Mouse (Mus musculus) lung, postnatal 10 days (tissue): ENCODE data around the gene Atf6.

ENCODE experiments used
- DNase-seq: peaks from one replicate; pipeline ENCODE4 v3.0.0; 2021

Atf6 gene

GRCm38 (mm10) chr1:170702958-170703357 is 164.6 kb downstream of the Atf6 start:
- no peak for DNase-seq

- DNase-seq, result no peak
These were observed 165.3 kb downstream of the Atf6 start for GRCm38 (mm10) chr1:170702263-170702662.

DNA sequence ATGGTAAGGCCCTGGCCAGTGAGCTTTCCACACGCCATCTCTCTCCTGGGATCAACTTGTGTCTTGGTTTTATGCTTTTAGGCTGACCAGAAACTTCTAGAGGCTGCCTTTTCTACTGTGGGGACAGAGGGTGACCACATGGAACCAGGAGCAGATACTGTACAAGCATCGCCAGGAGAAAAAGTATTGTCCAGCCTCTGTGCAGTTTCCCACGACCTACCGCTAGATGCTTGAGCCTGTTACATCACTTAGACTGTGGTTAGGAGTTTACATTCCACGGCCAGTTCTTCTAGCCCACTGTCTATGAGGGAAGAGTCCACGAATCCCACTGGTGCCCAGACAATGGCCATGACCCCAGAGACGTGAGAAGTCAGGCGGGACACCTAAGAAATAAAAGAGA is 166.0 kb downstream of the Atf6 start:
- DNase-seq, result no peak

DNA sequence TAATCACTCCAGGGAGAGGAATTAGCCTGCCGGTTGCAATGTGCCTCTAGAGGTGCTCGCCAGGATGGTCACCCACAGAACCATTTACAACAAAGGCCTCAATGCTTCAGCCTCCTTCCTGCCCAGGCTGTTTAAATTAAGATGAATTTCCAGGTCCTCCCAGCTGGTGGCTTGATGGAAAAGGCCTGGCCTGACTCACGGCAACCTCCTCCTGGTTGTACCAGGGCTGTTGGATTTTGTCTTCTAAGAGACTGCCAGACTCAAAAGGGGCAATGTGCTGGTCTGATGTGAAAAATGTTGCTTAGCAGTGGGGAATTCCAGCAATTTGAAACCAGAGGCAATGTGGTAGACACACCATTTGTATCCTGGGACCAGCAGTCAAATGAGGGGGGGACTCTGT is 166.4 kb downstream of the Atf6 start:
- no peak for DNase-seq

- DNase-seq, result no peak
These were observed 167.0 kb downstream of the Atf6 start for GRCm38 (mm10) chr1:170700496-170701027.

DNA sequence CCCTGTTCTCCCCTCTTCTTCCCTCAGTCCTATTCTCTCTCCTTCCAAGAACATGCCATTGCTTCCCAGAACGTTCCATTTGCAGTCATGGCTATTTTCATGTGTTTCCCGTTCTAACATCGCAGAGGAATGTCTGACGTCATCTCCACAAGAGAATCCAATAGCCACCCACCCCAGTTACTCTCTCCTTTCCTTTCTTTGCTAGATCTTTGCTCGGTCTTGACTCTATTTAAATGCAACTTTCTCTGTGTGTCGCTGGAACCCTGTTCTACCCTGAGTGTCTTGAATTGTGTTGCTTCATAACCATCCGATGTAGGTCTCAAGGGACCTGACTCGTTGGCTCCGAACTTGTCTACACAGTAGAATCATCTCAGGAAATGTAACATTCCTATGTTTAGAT is 168.0 kb downstream of the Atf6 start:
- peak; percentile 57 for DNase-seq

- peak; percentile 40 for DNase-seq
These were observed 168.8 kb downstream of the Atf6 start for GRCm38 (mm10) chr1:170698771-170699170.

DNA sequence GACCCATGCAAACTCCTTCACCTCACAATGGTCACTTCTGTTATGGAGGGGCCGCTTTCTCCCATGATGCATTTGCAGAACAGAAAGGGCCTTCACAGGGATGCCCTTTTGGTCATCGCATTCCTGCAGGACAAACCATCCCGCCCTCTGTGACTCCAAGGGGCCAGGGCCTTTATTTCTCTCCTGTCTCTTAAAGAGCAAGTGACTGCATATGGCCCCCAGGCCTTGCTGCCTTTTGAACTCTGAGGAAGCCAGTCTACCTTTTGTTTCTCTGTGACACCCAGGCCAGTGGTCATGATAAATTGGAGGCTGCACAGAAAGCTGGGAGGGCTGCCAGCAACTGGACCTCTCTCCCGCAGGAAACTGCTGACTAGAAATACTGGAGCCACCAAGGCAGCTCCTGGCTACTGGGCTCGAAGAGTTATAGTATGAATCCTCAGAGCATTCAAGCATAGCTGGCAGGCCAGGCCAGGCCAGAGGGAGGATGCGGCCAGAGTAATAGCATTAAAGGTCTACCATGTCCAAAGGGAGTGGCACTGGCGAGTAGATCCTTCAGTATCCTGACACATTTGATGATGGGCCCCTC is 169.7 kb downstream of the Atf6 start:
- no peak for DNase-seq

GRCm38 (mm10) chr1:170696996-170697395 is 170.6 kb downstream of the Atf6 start:
- DNase-seq, result no peak

- DNase-seq, result no peak
These were observed 172.2 kb downstream of the Atf6 start for GRCm38 (mm10) chr1:170695326-170695725.

DNA sequence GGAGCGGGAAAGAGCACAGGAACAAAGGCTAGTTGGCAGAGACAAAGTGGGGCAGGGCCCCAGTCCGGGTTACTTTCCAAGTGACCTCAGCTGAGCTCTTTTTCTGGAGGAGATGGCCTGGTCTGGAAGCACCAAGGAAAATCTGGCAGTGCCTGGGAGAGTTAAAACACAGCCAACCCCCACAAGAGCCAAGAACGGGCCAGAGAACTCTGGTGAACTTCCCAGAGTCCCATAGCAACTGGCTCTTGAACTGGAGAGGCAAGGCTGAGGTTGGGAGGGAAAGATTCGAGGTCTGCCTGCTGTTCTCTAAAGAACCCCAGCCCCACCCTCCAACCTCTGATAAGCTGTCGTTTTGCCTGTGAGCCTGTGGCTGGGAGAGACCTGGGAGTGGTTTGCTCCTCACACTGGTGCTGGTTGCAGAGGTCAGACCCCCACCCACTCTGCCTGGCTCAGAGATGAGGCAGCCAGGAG is 172.7 kb downstream of the Atf6 start:
- peak; percentile 71 for DNase-seq

- DNase-seq, result peak; percentile 74
These were observed 176.3 kb downstream of the Atf6 start for GRCm38 (mm10) chr1:170691301-170691700.

DNA sequence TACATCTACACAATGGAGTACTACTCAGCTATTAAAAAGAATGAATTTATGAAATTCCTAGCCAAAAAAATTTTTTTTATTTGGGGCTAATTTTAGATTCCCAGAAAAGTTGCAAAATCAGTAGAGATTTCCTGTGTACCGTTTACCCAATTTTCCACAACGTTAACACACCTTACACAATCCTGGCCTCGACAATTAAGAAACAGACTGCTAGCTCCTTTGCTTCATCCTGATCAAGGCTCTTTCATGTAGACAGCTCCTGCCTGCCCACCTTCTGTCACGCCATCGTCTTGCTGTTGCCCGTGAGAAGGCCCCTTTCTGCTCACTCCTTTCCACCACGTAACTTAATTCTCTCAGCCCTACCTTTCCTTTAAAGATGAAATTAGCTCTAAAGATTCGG is 177.8 kb downstream of the Atf6 start:
- no peak for DNase-seq

DNA sequence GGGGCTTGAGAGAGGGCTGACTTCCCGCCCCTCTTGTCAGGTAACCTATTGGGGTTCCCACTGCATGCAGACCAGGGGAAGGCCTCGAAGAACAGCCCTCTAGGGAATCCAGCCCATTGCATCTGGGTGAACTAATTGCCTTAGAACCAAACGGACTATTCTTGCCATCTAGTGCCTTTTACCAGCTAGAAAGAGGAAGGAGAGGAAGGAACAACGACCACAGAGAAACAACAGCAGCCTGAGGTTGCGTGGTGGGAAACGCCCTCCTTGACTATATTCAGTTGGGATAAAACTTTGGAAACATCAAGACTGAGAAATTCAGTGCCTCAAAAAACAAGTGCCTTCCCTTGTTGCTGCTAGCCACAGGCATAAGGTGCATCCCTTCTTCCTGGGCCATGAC is 183.7 kb downstream of the Atf6 start:
- DNase-seq, result no peak

DNA sequence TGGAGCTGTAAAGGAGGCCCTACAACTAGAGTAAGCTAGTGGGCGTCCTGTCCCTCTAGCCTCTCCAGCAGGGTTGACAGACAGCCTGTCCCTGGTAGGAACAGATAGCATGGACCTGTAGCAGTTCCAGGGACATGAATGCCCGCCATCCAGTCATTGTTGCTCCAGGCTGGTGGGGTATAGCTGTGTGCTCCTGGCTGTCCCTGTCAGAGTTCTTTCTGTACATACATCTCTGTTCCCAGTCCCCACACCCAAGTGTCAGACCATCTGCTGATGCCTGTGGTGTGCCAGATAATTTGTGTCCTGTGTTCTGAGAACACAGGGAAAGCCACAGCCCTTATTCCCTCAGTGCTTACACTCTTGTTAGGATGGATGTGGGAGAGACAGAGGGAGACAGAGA is 187.9 kb downstream of the Atf6 start:
- DNase-seq, result no peak

DNA sequence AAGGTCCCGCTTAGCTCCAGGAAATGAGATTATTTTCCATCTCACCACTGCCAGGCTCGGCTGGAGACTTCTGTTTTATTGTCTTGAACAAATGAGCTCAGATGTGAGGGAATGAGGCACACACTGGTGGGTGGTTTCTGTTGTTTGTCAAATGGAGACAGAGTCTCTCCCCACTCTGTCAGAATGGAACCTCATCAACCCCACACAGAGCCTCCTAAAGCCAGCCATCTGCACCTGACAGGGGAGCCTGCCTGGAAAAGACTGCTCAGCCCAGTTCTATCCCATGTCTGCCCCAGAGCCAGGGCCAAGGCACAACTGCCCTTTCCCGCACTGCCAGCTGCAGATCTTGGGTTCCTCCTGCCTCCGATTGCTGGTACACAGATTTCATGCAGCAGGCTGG is 188.7 kb downstream of the Atf6 start:
- DNase-seq, result peak; percentile 13

DNA sequence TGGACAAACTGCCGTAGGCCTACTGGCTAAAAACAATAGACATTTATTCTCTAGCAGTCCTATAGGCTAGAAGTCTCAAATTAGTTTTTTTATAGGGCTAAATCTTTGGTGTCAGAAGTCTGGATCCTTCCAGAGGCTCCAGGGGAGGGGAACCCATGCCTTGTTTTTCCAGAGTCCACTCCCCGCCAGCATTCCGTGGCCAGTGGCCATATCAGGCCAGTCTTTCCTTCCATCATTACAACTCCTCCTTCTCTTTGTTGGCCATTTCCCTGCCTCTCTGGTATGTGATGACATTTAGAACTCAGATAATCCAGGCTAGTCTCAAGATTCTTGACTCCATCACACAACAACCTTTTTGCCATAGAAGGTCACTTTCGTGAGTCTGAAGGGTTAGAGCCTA is 189.9 kb downstream of the Atf6 start:
- DNase-seq, result peak; percentile 60

- DNase-seq, result peak; percentile 49
These were observed 193.3 kb downstream of the Atf6 start for GRCm38 (mm10) chr1:170674184-170674775.

DNA sequence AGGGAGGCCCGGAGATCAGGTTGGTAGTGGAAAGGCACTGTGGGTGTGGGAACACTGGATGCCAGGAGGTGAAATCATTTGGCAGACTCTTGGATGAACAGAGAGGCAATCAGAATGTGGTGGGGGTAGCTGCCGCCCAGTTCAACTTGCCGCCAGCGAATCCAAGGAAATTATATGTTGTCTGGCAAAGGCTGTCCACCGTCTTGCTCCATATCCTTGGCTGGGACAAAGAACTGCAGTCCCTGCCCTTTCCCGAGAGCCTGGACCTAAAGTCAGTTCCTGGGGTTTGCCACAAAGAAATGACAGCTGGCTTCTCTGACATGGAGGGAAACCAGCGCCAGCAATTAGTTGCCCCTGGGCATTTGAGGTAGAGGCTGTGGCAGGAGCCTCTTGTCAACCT is 202.4 kb downstream of the Atf6 start:
- no peak for DNase-seq

DNA sequence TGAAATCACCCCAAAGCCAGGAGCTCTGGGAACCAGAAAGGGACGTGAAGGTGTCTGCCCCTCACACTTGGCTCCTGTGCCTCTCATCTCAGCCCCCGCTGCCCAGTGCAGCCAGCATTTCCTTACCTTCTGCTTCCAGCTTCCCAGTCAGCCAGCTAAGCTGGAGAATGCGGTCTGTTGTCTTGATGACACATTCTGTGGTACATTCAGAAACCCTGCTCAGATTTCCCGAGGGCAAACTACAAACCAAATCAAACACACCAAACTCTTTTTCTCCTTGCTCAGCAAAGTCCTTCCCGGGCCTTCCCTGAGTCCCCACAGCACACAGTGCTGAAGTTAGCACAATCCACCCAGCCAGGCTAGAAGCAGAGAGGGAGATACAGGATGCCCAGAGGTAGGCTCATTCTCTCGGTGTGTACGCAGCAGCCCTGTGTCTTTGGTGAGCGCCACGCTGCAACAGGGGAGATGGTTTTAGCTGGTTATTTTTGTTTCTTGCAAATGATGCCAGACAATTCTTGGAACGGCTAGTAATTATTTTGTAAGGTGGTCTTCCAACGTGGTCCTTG is 202.9 kb downstream of the Atf6 start:
- no peak for DNase-seq

DNA sequence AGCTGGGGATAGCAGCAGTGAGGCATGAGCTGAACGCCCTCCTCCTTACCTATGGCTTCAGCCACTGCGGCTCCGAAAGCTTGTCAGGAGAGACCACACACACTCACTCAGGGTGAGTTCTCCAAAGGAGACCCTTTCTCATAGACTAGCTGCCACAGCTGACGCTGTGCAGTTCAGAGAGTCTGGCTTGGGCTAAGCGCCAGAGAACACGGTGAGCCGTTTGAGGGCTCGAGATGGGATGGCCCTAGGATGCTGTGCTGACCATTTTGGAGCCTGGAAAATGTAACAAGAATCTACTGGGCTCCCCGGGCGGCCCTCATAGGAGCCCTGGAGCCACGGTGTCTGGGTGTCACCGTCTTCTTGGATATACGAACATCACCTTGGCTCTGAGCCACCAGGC is 208.3 kb downstream of the Atf6 start:
- DNase-seq, result no peak

- no peak for DNase-seq
These were observed 209.8 kb downstream of the Atf6 start for GRCm38 (mm10) chr1:170657643-170658314.

- DNase-seq, result no peak
These were observed 210.4 kb downstream of the Atf6 start for GRCm38 (mm10) chr1:170657228-170657521.
